In the genomic region with DNA sequence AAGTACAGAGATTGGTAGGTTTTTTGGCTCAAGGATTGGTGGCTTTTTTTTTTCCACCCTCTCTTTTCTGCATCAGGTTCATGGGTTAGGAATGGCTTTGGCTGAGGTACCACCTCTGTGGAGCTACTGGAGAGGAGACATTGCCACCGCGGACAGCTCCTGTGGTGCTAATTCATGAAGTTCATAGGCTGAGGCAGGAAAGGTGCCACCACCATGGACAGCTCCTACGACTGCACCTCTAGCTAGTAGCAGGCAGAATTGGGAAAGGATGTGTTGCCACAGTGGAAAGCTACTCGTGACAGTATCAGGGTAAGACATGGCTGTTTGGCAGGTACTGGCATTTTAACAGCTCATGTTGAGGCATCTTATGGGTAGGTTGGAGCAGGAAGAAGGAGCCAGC, we compare ENCODE assay signal across 10 mouse cellular contexts. TPM values are rescaled to one million over a fixed set of nuclear protein-coding genes. Genes with fewer than 3 reads are reported as not detected.
A peak's percentile ranks its signal among the peaks of the same experiment; 100 is the strongest.
DNase-seq lines count a peak whose midpoint lies in the region; ATAC-seq and TF ChIP-seq lines count a peak whose summit lies in the region.
"Had no signal": no experiment of that assay in that cellular context is flagged by ENCODE, and none has a peak within 500 bp of the region (broad histone marks: within the 10 kb centered on the region; RNA-seq: fewer than 3 reads in every experiment).

No protein-coding gene starts in this region.

- H3K27me3 ChIP-seq in liver, embryonic 13.5 days, result no peaks in the 10 kb centered on the region
- no peaks in the 10 kb centered on the region for H3K27me3 ChIP-seq in midbrain, embryonic 14.5 days (ENCODE audit: control insufficient read depth, insufficient read depth, low read length)

- no peak overlapping the region for H3K27ac ChIP-seq in liver, embryonic 13.5 days
- H3K27ac ChIP-seq in layer of hippocampus, adult 2 months, result no peak overlapping the region
- H3K27ac ChIP-seq in midbrain, embryonic 14.5 days (replicated peaks; ENCODE audit: low read depth, low read length), result no peak overlapping the region

- H3K4me2 ChIP-seq in liver, embryonic 13.5 days, result no peak overlapping the region
- no peak overlapping the region for H3K4me2 ChIP-seq in midbrain, embryonic 14.5 days (ENCODE audit: low read length)

- no peak overlapping the region for H3K9ac ChIP-seq in liver, embryonic 13.5 days
- H3K9ac ChIP-seq in midbrain, embryonic 14.5 days (replicated peaks; ENCODE audit: low read length), result no peak overlapping the region

- no peak overlapping the region for H3K4me3 ChIP-seq in liver, embryonic 13.5 days (replicated peaks)
- no peak overlapping the region for H3K4me3 ChIP-seq in layer of hippocampus, adult 2 months
- no peak overlapping the region for H3K4me3 ChIP-seq in midbrain, embryonic 14.5 days (replicated peaks; ENCODE audit: low read depth, low read length)

- peaks cover 43% of the 10 kb centered on the region for H3K36me3 ChIP-seq in liver, embryonic 13.5 days
- 0 out of 2 replicates have a peak, but pooled peaks cover 5% of the 10 kb centered on the region for H3K36me3 ChIP-seq in midbrain, embryonic 14.5 days (ENCODE audit: control insufficient read depth, insufficient read depth, low read length)

- TF ChIP-seq CTCF in layer of hippocampus, adult 2 months (conservative IDR thresholded peaks at IDR 0.05), result no peak

- H3K4me1 ChIP-seq in liver, embryonic 13.5 days (replicated peaks), result peaks cover 10% of the 10 kb centered on the region
- H3K4me1 ChIP-seq in midbrain, embryonic 14.5 days (ENCODE audit: control insufficient read depth, insufficient read depth, low read length), result peaks cover 8% of the 10 kb centered on the region

- peak; percentile 87 for DNase-seq in 3T3-L1 (ENCODE audit: low read depth, low spot score)
- peak; percentile 82 for DNase-seq in ES-CJ7 (ENCODE audit: low read depth, low spot score)
- DNase-seq in embryo, embryonic 11.5 days (ENCODE audit: low read depth, low spot score), result peak; percentile 26
- DNase-seq in liver, embryonic 13.5 days, result peak; percentile 39
- DNase-seq in layer of hippocampus, adult 2 months (ENCODE audit: low spot score in 2 of 2), result no peak
- DNase-seq in layer of hippocampus, adult 18-20 months (ENCODE audit: low spot score in 2 of 2), result no peak
- no peak for DNase-seq in midbrain, embryonic 14.5 days
- DNase-seq in gastrocnemius, adult 18-20 months (ENCODE audit: low spot score), result no peak
- DNase-seq: cerebellum, postnatal 14 days had no signal

- H3K9me3 ChIP-seq in liver, embryonic 13.5 days (replicated peaks), result no peaks in the 10 kb centered on the region
- H3K9me3 ChIP-seq in midbrain, embryonic 14.5 days (ENCODE audit: control insufficient read depth, low read length), result no peaks in the 10 kb centered on the region

- no peak for ATAC-seq in liver, embryonic 13.5 days (ENCODE audit: low read depth)
- ATAC-seq in midbrain, embryonic 14.5 days (ENCODE audit: low FRiP score, low TSS enrichment), result no peak

- WGBS in liver, embryonic 13.5 days (ENCODE audit: insufficient replicate concordance), result 54% methylated on average over 4 of the region's 4 CpGs
- 78% methylated on average over 4 of the region's 4 CpGs for whole genome bisulfite sequencing in midbrain, embryonic 14.5 days

RNA-seq across cellular contexts. Expression of a gene that starts 4.0 kb away (rescaled TPM):
- 38.4 and 45.1 TPM in 2 replicates for polyA plus RNA-seq in liver, embryonic 13.5 days (2015; fragmentation: Nextera tagmentation; extraction: Ambion mirVana)
- total RNA-seq in layer of hippocampus, adult 2 months (2021), result 1 to 10 TPM in 1 of 2 experiments, under 1 TPM in 1; 0.61 to 1.6 TPM
- 1 to 10 TPM in 1 of 2 experiments, under 1 TPM in 1; 0.46 to 1.2 TPM for total RNA-seq in layer of hippocampus, adult 18-20 months (2021)
- polyA plus RNA-seq in midbrain, embryonic 14.5 days (2014; fragmentation: Nextera tagmentation; extraction: Ambion mirVana), result 6.8 and 12.2 TPM in 2 replicates
- under 1 TPM; 0.68 to 0.71 TPM for total RNA-seq in gastrocnemius, adult 18-20 months (2021)

RNA-seq across cellular contexts. Expression of a gene that starts 48.3 kb away (rescaled TPM):
- polyA plus RNA-seq in liver, embryonic 13.5 days (2015; fragmentation: Nextera tagmentation; extraction: Ambion mirVana), result 55.3 and 61.6 TPM in 2 replicates
- 10 to 100 TPM; 55.7 to 55.8 TPM for total RNA-seq in layer of hippocampus, adult 2 months (2021)
- 10 to 100 TPM; 54.7 to 55.5 TPM for total RNA-seq in layer of hippocampus, adult 18-20 months (2021)
- 43.8 and 45.7 TPM in 2 replicates for polyA plus RNA-seq in midbrain, embryonic 14.5 days (2014; fragmentation: Nextera tagmentation; extraction: Ambion mirVana)
- total RNA-seq in gastrocnemius, adult 18-20 months (2021), result 1 to 10 TPM; 3.4 to 4.9 TPM

RNA-seq across cellular contexts. Expression of a gene that starts 59.0 kb away (rescaled TPM):
- polyA plus RNA-seq in liver, embryonic 13.5 days (2015; fragmentation: Nextera tagmentation; extraction: Ambion mirVana), result 39.4 and 47.1 TPM in 2 replicates
- total RNA-seq in layer of hippocampus, adult 2 months (2021), result not detected
- total RNA-seq in layer of hippocampus, adult 18-20 months (2021), result under 1 TPM in 1 of 2 experiments, not detected in 1; 0.74 TPM
- 7.4 and 8.6 TPM in 2 replicates for polyA plus RNA-seq in midbrain, embryonic 14.5 days (2014; fragmentation: Nextera tagmentation; extraction: Ambion mirVana)
- under 1 TPM in 1 of 2 experiments, not detected in 1; 0.39 TPM for total RNA-seq in gastrocnemius, adult 18-20 months (2021)
- total RNA-seq: left cerebral cortex, postnatal 36 days had no signal

Comparison
In these comparisons a context has a peak if more than half of its experiments do, and no peak if none do; other contexts are left out.
1. DNase-seq: peak in 3T3-L1 (single experiment), ES-CJ7 (single experiment), embryo, embryonic 11.5 days (single experiment) and liver, embryonic 13.5 days (single experiment); none in layer of hippocampus, adult 2 months (0 of 2), layer of hippocampus, adult 18-20 months (0 of 2), midbrain, embryonic 14.5 days (single experiment) and gastrocnemius, adult 18-20 months (single experiment).
2. RNA of a gene that starts 48.3 kb away (total RNA-seq): 55.7 to 55.8 TPM in layer of hippocampus, adult 2 months and 54.7 to 55.5 TPM in layer of hippocampus, adult 18-20 months; 3.4 to 4.9 TPM in gastrocnemius, adult 18-20 months; every median in the first group is over 4 times any median in the second.